Mouse (Mus musculus): ENCODE data around the gene Gm10644.
"Not testable (repeated sequence)": the region's sequence is repeated elsewhere in the genome, so short reads cannot be mapped to it uniquely, and the experiment has no call there.

Gene Gm10644

GRCm38 (mm10) chr8:83955106-83955957 is at the start of gene Gm10644, which contains the start of gene Asf1b:
Gene Gm10644 (minus strand): TSS chr8:83955205.
Gene Asf1b (plus strand): TSS chr8:83955507.
- peak; percentile 98 for DNase-seq

- peak; percentile 88 for DNase-seq
Measured at GRCm38 (mm10) chr8:84004533-84005201, 49.7 kb upstream of the Gm10644 start.

DNA sequence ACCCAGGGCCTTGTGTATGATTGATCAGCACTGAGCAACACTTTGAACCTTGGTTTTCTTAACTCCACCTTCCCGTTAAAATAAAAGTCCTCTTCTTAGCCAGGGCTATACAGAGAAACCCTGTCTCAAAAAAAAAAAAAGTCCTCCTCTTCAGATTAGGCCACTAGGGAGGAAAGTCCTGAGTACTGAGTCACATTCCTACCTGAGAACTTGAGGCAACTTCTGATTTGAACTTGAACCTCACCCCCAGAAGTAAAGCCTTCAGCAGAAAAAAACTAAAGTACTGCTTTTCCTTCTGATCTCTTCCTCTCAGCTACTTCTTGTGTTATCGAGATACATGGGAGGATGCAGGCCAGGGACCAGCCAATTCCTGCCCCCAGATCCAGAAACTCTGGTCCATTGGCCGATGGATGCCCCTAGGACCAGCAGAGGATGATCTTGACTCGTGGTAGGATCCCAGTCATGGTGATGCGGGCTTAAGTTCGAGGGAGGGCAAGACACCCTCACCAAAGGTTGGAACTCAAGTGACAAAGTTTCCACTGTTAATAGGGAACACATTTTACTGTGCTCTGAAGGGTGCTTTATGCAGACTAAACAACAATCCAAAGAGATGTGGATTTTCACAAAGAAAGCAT is 48.7 kb upstream of the Gm10644 start:
- DNase-seq: no peak

DNA sequence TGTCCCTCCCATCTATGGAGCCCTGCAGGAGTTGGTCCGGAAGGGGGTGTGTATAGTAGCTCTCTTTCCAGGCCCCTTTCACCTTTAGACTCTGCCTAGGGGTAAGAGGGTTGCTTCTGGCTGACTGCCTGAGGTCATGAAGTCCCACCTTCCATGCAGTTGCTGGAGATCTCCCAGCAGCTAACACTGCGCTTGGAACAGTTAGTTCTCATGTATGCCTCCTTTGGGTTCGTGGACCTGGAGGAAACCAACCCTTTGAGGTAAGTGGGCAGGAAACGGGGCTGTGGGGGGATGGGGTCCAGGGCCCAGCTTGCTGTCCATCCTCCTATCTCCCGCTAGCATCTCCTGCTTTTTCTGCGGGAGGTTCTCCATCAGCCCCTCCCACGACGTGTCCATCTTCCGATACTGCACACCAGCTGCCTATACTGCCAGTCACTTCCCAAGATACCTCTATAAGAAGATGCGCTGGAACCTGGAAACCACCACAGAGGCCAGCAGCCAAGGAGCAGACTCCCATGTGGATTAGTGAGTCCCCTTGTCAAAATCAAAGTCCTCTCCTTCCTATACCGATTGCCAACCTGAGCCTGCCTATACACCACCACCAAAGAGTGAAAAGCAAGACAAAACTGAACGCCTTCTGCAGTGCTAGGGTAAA is 48.1 kb upstream of the Gm10644 start:
- no peak for DNase-seq

DNA sequence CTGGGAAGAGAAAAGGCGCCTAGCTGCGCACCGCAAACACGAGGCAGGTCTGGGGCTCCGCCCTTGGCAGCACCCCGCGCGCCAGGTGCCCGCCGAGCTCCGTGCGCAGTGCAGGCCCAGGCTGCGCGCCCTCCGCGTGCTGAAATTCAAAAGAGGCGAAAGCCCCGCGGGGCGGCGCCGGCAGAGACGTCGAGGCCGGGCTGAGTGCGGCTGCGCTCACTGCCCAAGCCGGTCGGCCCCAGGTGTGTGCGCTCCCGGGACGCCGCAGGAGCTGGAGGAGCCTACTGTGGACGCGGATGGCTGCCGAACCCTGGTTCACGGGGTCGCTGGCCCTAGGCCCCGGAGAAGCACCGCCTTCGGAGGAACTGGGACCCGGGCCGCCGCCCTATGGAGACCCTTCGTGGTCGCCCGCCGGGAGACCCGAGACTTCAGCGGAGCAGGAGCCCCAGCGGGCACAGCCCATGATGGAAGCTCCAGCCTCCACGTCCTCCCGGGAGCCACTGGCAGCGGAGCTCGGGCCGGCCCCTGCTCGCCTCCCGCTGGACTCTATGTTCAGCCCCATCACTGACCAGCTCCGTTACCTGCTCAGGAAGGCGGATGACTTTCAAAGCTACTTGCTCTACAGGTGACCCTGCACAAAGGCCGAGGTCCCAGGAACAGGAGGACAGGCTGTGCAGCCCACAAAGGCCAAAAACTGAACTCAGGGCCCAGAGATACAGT is 46.4 kb upstream of the Gm10644 start, which contains the start of gene 1700067K01Rik:
1700067K01Rik (plus strand) TSS at position 222 of the 720 bp plus-strand sequence.
- no peak for DNase-seq

GRCm38 (mm10) chr8:83999825-84000224 is 44.8 kb upstream of the Gm10644 start:
- DNase-seq: no peak

- no peak for DNase-seq
Measured at GRCm38 (mm10) chr8:83999057-83999705, 44.2 kb upstream of the Gm10644 start.

- DNase-seq: peak; percentile 62
Measured at GRCm38 (mm10) chr8:83998231-83999056, 43.4 kb upstream of the Gm10644 start.

DNA sequence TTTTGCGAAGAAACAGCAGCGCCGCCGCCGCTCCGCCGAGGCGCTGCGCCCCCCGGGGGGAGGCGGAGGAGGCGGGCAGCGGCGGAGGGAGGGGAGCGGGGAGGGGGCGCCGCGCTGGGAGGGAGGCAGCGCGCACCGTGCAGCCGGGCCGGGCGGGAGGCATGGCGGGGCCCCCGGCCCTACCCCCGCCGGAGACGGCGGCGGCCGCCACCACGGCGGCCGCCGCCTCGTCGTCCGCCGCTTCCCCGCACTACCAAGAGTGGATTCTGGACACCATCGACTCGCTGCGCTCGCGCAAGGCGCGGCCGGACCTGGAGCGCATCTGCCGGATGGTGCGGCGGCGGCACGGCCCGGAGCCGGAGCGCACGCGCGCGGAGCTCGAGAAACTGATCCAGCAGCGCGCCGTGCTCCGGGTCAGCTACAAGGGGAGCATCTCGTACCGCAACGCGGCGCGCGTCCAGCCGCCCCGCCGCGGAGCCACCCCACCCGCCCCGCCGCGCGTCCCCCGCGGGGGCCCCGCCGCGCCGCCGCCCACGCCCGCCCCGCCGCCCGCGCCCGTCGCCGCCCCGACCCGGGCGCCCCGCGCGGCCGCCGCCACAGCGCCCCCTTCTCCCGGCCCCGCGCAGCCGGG is 42.6 kb upstream of the Gm10644 start, which contains the start of gene Samd1:
Samd1 (plus strand) TSS at position 162 of the 631 bp plus-strand sequence.
- DNase-seq: peak; percentile 68

- peak; percentile 80 for DNase-seq
Measured at GRCm38 (mm10) chr8:83996567-83997505, 41.8 kb upstream of the Gm10644 start.

GRCm38 (mm10) chr8:83995973-83996372 is 41.0 kb upstream of the Gm10644 start:
- no peak for DNase-seq

- no peak for DNase-seq
Measured at GRCm38 (mm10) chr8:83994030-83994429, 39.0 kb upstream of the Gm10644 start.

DNA sequence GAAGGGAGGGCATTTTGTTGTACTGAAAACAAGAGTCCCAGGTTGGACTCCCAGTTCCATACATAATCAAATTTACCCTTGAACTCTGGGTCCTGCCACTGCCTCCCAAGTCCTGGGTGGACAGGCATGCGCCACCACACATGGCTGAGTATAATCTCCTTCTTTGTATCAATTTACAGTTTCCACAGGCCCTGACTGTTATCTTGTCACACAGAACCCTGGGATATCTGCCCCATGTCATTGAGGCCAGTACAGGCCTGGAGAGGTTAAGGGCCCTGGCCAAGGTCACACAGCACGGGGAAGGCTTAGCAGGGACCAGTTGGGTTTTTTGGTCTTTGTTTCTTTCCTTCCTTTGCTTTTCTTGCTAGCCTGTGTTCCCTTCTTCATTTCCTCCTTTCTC is 37.5 kb upstream of the Gm10644 start:
- DNase-seq: no peak

DNA sequence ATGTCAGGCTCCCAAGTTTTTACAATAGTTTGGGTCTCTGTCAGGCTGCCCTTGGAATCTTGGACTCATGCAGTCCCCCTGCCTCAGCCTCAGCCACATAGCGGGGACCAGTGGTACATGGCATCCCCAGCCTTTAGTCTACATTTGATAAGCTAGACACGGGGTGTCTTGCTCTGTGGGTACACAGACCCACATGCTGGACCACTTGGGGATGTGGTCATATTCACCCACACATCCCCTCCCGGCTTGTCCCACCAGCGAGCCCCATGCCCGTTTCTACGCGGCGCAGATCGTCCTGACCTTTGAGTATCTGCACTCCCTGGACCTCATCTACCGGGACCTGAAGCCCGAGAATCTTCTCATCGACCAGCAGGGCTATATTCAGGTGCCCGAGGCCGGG is 35.2 kb upstream of the Gm10644 start:
- DNase-seq: no peak

- no peak for DNase-seq
Measured at GRCm38 (mm10) chr8:83989243-83989642, 34.2 kb upstream of the Gm10644 start.

DNA sequence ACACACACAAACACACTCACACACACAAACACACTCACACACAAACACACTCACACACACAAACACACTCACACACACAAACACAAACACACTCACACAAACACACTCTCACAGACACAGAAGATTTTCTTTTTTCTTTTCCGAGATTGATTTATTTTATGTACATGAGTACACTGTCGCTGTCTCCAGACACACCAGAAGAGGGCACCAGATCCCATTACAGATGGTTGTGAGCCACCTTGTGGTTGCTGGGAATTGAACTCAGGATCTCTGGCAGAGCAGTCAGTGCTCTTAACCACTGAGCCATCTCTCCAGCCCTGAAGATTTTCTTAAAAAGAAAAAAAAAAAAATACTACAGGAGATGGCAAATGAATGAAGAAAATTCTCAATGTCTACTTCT is 28.2 kb upstream of the Gm10644 start:
- not testable (repeated sequence) for DNase-seq

DNA sequence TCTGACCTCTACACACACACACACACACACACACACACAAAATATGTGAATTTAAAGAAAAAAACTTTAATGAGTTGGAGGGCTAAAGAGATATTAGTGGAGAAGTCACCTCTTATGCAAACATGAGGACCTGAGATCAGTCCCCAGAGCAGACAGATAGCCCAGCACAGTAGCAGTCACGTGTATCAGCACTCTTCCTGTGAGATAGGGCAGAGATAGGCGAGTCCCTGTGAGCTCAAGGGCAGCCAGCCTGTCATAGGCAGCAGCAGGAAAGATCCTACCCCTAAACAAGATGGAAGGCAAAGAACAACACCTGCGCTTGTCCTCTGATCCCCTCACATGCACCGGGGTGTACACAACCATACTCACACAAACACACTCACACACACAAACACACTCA is 27.4 kb upstream of the Gm10644 start:
- DNase-seq: no peak

GRCm38 (mm10) chr8:83981533-83981932 is 26.5 kb upstream of the Gm10644 start:
- DNase-seq: no peak

DNA sequence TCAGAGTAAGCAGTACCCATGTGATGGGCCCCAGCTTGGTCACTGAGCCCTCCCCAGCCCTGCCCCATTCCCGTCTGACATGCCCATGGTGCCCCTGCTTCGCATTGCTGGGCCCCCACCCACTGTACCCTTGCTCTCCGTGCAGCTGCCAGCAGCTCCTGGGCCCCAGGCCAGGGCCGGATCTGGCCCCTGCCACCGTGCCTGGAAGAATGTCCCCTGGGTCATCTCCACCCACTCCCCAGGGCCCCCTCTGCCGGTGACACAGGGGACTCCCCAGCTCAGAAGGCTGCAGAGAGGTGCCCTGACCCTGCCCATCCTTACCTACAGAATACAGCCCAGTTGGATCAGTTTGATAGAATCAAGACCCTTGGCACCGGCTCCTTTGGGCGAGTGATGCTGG is 25.8 kb upstream of the Gm10644 start:
- DNase-seq: no peak
